In genomic region chr3:89510979-89511378, GRCm38 (mm10) we compare ENCODE assay signal across 8 mouse cellular contexts. TPM values are rescaled to one million over a fixed set of nuclear protein-coding genes. Genes with fewer than 3 reads are reported as not detected.
DNase-seq lines count a peak whose midpoint lies in the region; TF ChIP-seq lines count a peak whose summit lies in the region.

No protein-coding gene starts in this region.

- H3K36me3 ChIP-seq in MEL (ENCODE audit: control insufficient read depth in 1 of 2, insufficient read depth in 2 of 2, low read length in 2 of 2): peaks cover 0 to 4% of the 10 kb centered on the region in 2 experiments; a peak in 1 of 4 replicates
- no peaks in the 10 kb centered on the region for H3K36me3 ChIP-seq in small intestine, adult 2 months (ENCODE audit: control insufficient read depth, insufficient read depth, low read length)

- no peak for TF ChIP-seq EP300 in MEL (IDR thresholded peaks at IDR 0.05; ENCODE audit: low read depth in 1 of 2, low read length in 2 of 2)

- peaks cover 2 to 14% of the 10 kb centered on the region in 2 experiments; a peak in 3 of 4 replicates for H3K4me1 ChIP-seq in MEL (ENCODE audit: control insufficient read depth in 1 of 2, insufficient read depth in 2 of 2, low read length in 2 of 2)
- no peaks in the 10 kb centered on the region for H3K4me1 ChIP-seq in small intestine, adult 2 months (ENCODE audit: control insufficient read depth, insufficient read depth, insufficient read length, low read length)

- TF ChIP-seq CTCF in MEL (IDR thresholded peaks at IDR 0.05 in 2 of 3, conservative IDR thresholded peaks at IDR 0.05 in 1 of 3; ENCODE audit: control insufficient read depth in 1 of 3, insufficient read depth in 1 of 3, low read depth in 2 of 3, low read length in 3 of 3, poor library complexity in 1 of 3, severe bottlenecking in 1 of 3): peak; percentile 68 to 88 (median 86)
- peak; percentile 39; the same call in 1 of the 2 replicates for TF ChIP-seq CTCF in small intestine, adult 2 months (IDR thresholded peaks at IDR 0.05; ENCODE audit: extremely low read depth, insufficient read length, insufficient replicate concordance, low read depth, low read length)

- no peak overlapping the region for H3K27ac ChIP-seq in MEL (ENCODE audit: control insufficient read depth, low read depth, low read length)
- H3K27ac ChIP-seq in small intestine, adult 2 months (ENCODE audit: insufficient read depth, low read depth, low read length): no peak overlapping the region

- WGBS in small intestine, adult 2 months: 12% methylated on average over 4 of the region's 4 CpGs

- no peak for TF ChIP-seq POLR2A in MEL (IDR thresholded peaks at IDR 0.05; ENCODE audit: control insufficient read depth in 1 of 2, insufficient read depth in 1 of 2, low read depth in 1 of 2, low read length in 2 of 2, poor library complexity in 1 of 2)
- no peak for TF ChIP-seq POLR2A in small intestine, adult 2 months (IDR thresholded peaks at IDR 0.05; ENCODE audit: low read depth, low read length)

- TF ChIP-seq RAD21 in MEL (IDR thresholded peaks at IDR 0.05; ENCODE audit: low read depth, low read length): peak; percentile 64

- DNase-seq in adrenal gland, adult (ENCODE audit: inconsistent age in 2 of 2, low spot score in 1 of 2): peak; percentile 35 to 74
- DNase-seq in adrenal gland, adult 8-10 months: no peak
- DNase-seq in MEL (ENCODE audit: low read depth, low spot score): peak; percentile 76
- peak; percentile 37 for DNase-seq in cerebellum, adult 9-11 months
- DNase-seq in frontal cortex, postnatal 25 days (ENCODE audit: low spot score in 2 of 2): peak; percentile 41 to 51
- peak; percentile 51 for DNase-seq in kidney, postnatal 14 days
- peak; percentile 45 to 67 for DNase-seq in lung, postnatal 4 days

- H3K4me3 ChIP-seq in MEL (ENCODE audit: control insufficient read depth in 1 of 2, insufficient read depth in 1 of 2, low read depth in 2 of 2, low read length in 2 of 2): no peak overlapping the region
- H3K4me3 ChIP-seq in small intestine, adult 2 months (ENCODE audit: low read depth, low read length): no peak overlapping the region

- no peak overlapping the region for H3K9ac ChIP-seq in MEL (ENCODE audit: control insufficient read depth, low read depth, low read length, poor library complexity, severe bottlenecking)

- peaks cover 26 to 29% of the 10 kb centered on the region in 2 experiments for H3K27me3 ChIP-seq in MEL (ENCODE audit: control insufficient read depth in 1 of 2, insufficient read depth in 2 of 2, low read length in 2 of 2)
- peaks cover 9% of the 10 kb centered on the region for H3K27me3 ChIP-seq in small intestine, adult 2 months (ENCODE audit: control insufficient read depth, insufficient read depth, low read length)

- H3K79me2 ChIP-seq in MEL (ENCODE audit: control insufficient read depth, insufficient read depth, low read length, poor library complexity): no peaks in the 10 kb centered on the region

- no peaks in the 10 kb centered on the region for H3K9me3 ChIP-seq in MEL (replicated peaks; ENCODE audit: insufficient read depth, low read length)

TF ChIP-seq in MEL, 35 proteins besides CTCF, POLR2A, EP300 and RAD21:
- TF ChIP-seq ZC3H11A (IDR thresholded peaks at IDR 0.05; ENCODE audit: low read depth, low read length): peak; percentile 60
- peak; percentile 53; the same call in 1 of the 2 replicates for TF ChIP-seq MYC (IDR thresholded peaks at IDR 0.05; ENCODE audit: low read depth, low read length)
- no peak for TF ChIP-seq ELF1 (IDR thresholded peaks at IDR 0.05; ENCODE audit: low read depth, low read length)
- TF ChIP-seq SMC3 (IDR thresholded peaks at IDR 0.05; ENCODE audit: low read depth, low read length): peak; percentile 98
- no peak for TF ChIP-seq USF1 (IDR thresholded peaks at IDR 0.05; ENCODE audit: low read depth, low read length)

RNA-seq across cellular contexts. Expression of gene Kcnn3, which starts 9.0 kb away (rescaled TPM):
- 1 to 10 TPM; 3.8 to 6.6 (median 5.2) TPM for total RNA-seq in adrenal gland, adult 8-10 months (2022)
- total RNA-seq in MEL (2012; rRNA removed): not detected in 2 replicates
- under 1 TPM in 1 of 2 experiments, not detected in 1; 0.04 TPM for polyA plus RNA-seq in MEL (2012; ENCODE audit: insufficient read depth in 1 of 2, insufficient read length in 2 of 2, low read depth in 1 of 2, low replicate concordance in 2 of 2, missing spikeins in 1 of 2)
- polyA plus RNA-seq in small intestine, adult 2 months (2012; rRNA removed): 3.3 and 4.6 TPM in 2 replicates

RNA-seq across cellular contexts. Expression of gene Pmvk, which starts 56.6 kb away (rescaled TPM):
- 10 to 100 TPM; 14.3 to 19.5 (median 15.7) TPM for total RNA-seq in adrenal gland, adult 8-10 months (2022)
- total RNA-seq in MEL (2012; rRNA removed): 53.6 and 63.6 TPM in 2 replicates
- 10 to 100 TPM in 1 of 2 experiments, not detected in 1; 75.7 TPM for polyA plus RNA-seq in MEL (2012; ENCODE audit: insufficient read depth in 1 of 2, insufficient read length in 2 of 2, low read depth in 1 of 2, low replicate concordance in 2 of 2, missing spikeins in 1 of 2)
- polyA plus RNA-seq in small intestine, adult 2 months (2012; rRNA removed): 9.0 and 18.3 TPM in 2 replicates
